Mouse (Mus musculus): ENCODE measurements around the gene Parp8. TPM values are rescaled to one million over a fixed set of nuclear protein-coding genes. Genes with fewer than 3 reads are reported as not detected.

Parp8 gene
- total and polyA plus RNA-seq, 3 experiments, result not detected

GRCm38 (mm10) chr13:116949056-116949455, 76.3 kb downstream of the Parp8 start:
- no peak overlapping the region for H3K4me2 ChIP-seq (ENCODE audit: insufficient read depth, low read depth, poor library complexity, severe bottlenecking)
- no peak overlapping the region for H3K27ac ChIP-seq (ENCODE audit: insufficient read depth, low read depth)
- dilution Hi-C loops (cut with MboI; ENCODE audit: extremely low pct_ligation_motif_present, extremely low pct_unique_long_range_greater_than_20kb, low sequenced_read_pairs), result no loop called here
- DNase-seq (ENCODE audit: extremely low read depth), result no peak
- no peak overlapping the region for H3K4me3 ChIP-seq (replicated peaks in 1 of 3; ENCODE audit: low read depth in 2 of 3, low read length in 2 of 3, poor library complexity in 1 of 3)
- H3K4me1 ChIP-seq (ENCODE audit: control insufficient read depth in 1 of 2, insufficient read depth in 2 of 2), result no peaks in the 10 kb centered on the region
- no peaks in the 10 kb centered on the region for H3K79me2 ChIP-seq (replicated peaks; ENCODE audit: control insufficient read depth, extremely low read depth, insufficient read depth, poor library complexity, severe bottlenecking)
- H3K9ac ChIP-seq (ENCODE audit: insufficient read depth, low read depth), result no peak overlapping the region
- no peaks in the 10 kb centered on the region for H3K27me3 ChIP-seq (replicated peaks)
- no peak for TF ChIP-seq TCF12 (IDR thresholded peaks at IDR 0.05; ENCODE audit: low read depth, low read length)
- no peak for TF ChIP-seq E2F4 (IDR thresholded peaks at IDR 0.05; ENCODE audit: insufficient replicate concordance, low read depth, low read length)
- no peak for TF ChIP-seq ZMIZ1 (IDR thresholded peaks at IDR 0.05; ENCODE audit: low read depth, low read length)
- TF ChIP-seq CTCF (conservative IDR thresholded peaks at IDR 0.05 in 1 of 2, IDR thresholded peaks at IDR 0.05 in 1 of 2; ENCODE audit: low read depth in 2 of 2, low read length in 2 of 2), result no peak
- TF ChIP-seq RCOR1 (conservative IDR thresholded peaks at IDR 0.05; ENCODE audit: low read depth, low read length), result no peak
- TF ChIP-seq USF2 (conservative IDR thresholded peaks at IDR 0.05; ENCODE audit: low read depth, low read length), result no peak
- no peak for TF ChIP-seq GABPA (IDR thresholded peaks at IDR 0.05; ENCODE audit: insufficient replicate concordance, low read depth, low read length)
- TF ChIP-seq IRF4 (IDR thresholded peaks at IDR 0.05; ENCODE audit: low read depth, low read length), result no peak
- no peak for TF ChIP-seq ETS1 (conservative IDR thresholded peaks at IDR 0.05; ENCODE audit: low read depth, low read length)
- no peak for TF ChIP-seq NRF1 (IDR thresholded peaks at IDR 0.05; ENCODE audit: low read depth, low read length)
- TF ChIP-seq KAT2A (IDR thresholded peaks at IDR 0.05; ENCODE audit: insufficient replicate concordance, low read length), result no peak
- TF ChIP-seq CHD2 (IDR thresholded peaks at IDR 0.05; ENCODE audit: low read length), result no peak
- TF ChIP-seq CHD1 (IDR thresholded peaks at IDR 0.05; ENCODE audit: low read depth, low read length), result no peak
- H3K9me3 ChIP-seq (replicated peaks; ENCODE audit: low read length), result peaks cover 60% of the 10 kb centered on the region
- H3K36me3 ChIP-seq (replicated peaks in 1 of 2; ENCODE audit: control insufficient read depth in 1 of 2, insufficient read depth in 1 of 2, low read length in 1 of 2), result no peaks in the 10 kb centered on the region
- in situ Hi-C loops (cut with MboI; ENCODE audit: low pct_ligation_motif_present, low pct_unique_long_range_greater_than_20kb, low sequenced_read_pairs), result no loop called here

GRCm38 (mm10) chr13:116948299-116948659, 77.1 kb downstream of the Parp8 start:
- Histone ChIP-seq H3K4me3 (replicated peaks in 1 of 3; ENCODE audit: low read depth in 2 of 3, low read length in 2 of 3, poor library complexity in 1 of 3) (no peak overlapping the region), H3K36me3 (replicated peaks in 1 of 2; ENCODE audit: control insufficient read depth in 1 of 2, insufficient read depth in 1 of 2, low read length in 1 of 2) (no peaks in the 10 kb centered on the region), H3K27me3 (replicated peaks) (no peaks in the 10 kb centered on the region), H3K4me1 (ENCODE audit: control insufficient read depth in 1 of 2, insufficient read depth in 2 of 2) (no peaks in the 10 kb centered on the region), H3K9ac (ENCODE audit: insufficient read depth, low read depth) (no peak overlapping the region), H3K4me2 (ENCODE audit: insufficient read depth, low read depth, poor library complexity, severe bottlenecking) (no peak overlapping the region), H3K27ac (ENCODE audit: insufficient read depth, low read depth) (no peak overlapping the region), H3K79me2 (replicated peaks; ENCODE audit: control insufficient read depth, extremely low read depth, insufficient read depth, poor library complexity, severe bottlenecking) (no peaks in the 10 kb centered on the region), H3K9me3 (replicated peaks; ENCODE audit: low read length) (peaks cover 61% of the 10 kb centered on the region)
- dilution Hi-C loops (cut with MboI; ENCODE audit: extremely low pct_ligation_motif_present, extremely low pct_unique_long_range_greater_than_20kb, low sequenced_read_pairs), result no loop called here
- no peak for TF ChIP-seq ZC3H11A (IDR thresholded peaks at IDR 0.05; ENCODE audit: low read depth, low read length)
- TF ChIP-seq GABPA (IDR thresholded peaks at IDR 0.05; ENCODE audit: insufficient replicate concordance, low read depth, low read length), result no peak
- TF ChIP-seq ZKSCAN1 (IDR thresholded peaks at IDR 0.05; ENCODE audit: borderline replicate concordance, low read depth, low read length), result no peak
- TF ChIP-seq USF1 (IDR thresholded peaks at IDR 0.05; ENCODE audit: low read depth, low read length), result no peak
- no peak for TF ChIP-seq RAD21 (IDR thresholded peaks at IDR 0.05; ENCODE audit: low read depth, low read length)
- TF ChIP-seq RCOR1 (conservative IDR thresholded peaks at IDR 0.05; ENCODE audit: low read depth, low read length), result no peak
- no peak for TF ChIP-seq SIN3A (IDR thresholded peaks at IDR 0.05; ENCODE audit: low read length)
- no peak for TF ChIP-seq PAX5 (IDR thresholded peaks at IDR 0.05; ENCODE audit: low read length)
- TF ChIP-seq NRF1 (IDR thresholded peaks at IDR 0.05; ENCODE audit: low read depth, low read length), result no peak
- no peak for TF ChIP-seq MAFK (IDR thresholded peaks at IDR 0.05; ENCODE audit: insufficient replicate concordance, low read length)
- TF ChIP-seq HCFC1 (IDR thresholded peaks at IDR 0.05; ENCODE audit: low read depth, low read length), result no peak
- TF ChIP-seq KAT2A (IDR thresholded peaks at IDR 0.05; ENCODE audit: insufficient replicate concordance, low read length), result no peak
- DNase-seq (ENCODE audit: extremely low read depth), result no peak
- in situ Hi-C loops (cut with MboI; ENCODE audit: low pct_ligation_motif_present, low pct_unique_long_range_greater_than_20kb, low sequenced_read_pairs), result no loop called here
